Mouse (Mus musculus) neural tube, embryonic 10.5 days (tissue): ENCODE data around the gene Parm1.

Experiments
- DNase-seq: peaks from one replicate; pipeline ENCODE4 v3.0.0-alpha.2; 2017; ENCODE audit warnings: low spot score; ENCODE audit errors: extremely low spot score

Parm1 gene

DNA sequence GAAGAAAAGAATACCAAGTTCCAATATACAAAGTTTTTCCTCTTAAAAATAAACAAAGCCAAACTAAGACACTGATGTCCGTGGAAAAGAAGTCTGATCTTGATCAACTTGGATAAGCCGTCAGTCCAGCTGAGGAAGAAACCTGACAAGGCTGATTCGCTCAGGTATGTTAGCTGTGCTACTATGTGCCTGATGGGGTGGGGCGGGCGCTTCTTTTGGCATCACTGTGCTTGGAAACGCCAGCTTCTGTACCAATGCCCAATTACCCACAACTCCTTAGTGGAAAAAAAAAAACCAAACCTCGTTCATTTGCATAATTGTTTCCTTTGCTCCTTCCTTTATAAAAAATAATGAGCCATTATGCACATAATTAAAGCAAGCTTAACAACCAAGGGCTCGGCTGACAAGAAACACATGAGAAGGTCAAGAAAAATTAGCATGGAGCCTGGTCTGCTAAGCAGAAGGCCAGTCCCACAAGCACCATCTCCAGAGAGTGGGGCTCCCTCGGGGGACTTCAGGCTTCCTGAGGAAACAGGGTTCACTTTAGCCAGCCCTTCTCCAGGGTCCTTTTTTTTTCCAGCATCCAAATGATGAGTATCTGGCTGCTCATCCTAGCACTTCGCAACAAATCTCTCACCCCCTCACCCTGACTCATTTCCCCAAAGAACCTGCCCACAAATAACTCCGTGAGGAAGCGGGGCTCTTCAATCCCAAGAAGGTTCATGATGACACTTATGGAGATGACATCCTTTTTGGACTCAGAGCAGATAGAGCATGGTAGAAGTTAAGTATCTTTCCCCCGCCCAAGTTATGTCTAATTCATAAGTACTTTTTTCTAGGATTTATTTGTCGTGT lies 135.9 kb downstream of the Parm1 start:
- DNase-seq = no peak

DNA sequence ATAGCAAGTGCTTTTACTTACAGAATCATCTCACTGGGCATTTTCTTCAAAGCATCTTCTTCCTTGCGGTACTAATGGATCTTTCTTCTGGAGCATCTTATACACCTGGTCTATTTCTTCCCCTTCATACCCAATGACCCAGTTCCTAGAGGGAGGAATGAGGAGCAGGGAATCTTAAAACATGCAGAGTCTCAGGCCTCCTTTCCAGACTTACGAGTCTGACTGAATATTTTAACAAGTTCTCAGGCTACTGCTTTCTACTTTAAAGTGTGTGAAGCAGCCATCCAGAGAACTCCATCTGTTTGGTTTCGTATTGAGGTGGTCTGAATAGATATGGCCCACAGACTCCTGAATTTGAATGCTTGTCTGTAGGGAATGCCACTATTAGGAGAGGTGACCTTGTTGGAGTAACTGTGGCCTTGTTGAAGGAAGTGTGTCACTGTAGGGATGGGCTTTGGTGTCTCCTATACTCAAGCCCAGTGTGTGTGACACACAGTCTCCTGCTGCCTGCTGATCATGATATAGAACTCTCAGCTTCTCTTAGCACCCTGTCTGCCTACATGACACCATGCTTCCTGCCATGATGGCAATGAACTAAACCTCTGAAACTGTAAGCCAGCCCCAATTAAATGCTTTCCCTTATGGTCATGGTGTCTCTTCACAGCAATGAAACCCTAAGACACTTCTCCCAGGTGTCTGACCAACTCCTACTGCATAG lies 137.1 kb downstream of the Parm1 start:
- no peak for DNase-seq

DNA sequence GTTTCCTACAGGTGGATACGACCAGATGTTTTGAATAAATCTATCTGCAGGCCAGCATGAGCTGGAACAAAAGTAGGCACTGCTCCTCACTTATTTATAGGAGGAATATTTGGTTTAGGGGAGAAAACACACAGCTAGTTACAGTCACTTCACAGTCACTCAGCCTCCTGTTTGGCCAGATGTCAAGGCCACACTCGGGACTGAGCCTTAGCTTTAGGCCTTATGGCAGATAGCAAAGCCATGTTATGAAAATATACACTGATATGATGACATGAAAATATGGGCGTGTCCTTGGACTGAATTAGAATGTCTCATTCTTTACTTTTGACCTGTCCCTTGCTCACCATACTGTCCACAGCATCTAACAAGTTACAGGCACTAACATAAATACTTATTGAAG lies 137.8 kb downstream of the Parm1 start:
- DNase-seq = no peak

DNA sequence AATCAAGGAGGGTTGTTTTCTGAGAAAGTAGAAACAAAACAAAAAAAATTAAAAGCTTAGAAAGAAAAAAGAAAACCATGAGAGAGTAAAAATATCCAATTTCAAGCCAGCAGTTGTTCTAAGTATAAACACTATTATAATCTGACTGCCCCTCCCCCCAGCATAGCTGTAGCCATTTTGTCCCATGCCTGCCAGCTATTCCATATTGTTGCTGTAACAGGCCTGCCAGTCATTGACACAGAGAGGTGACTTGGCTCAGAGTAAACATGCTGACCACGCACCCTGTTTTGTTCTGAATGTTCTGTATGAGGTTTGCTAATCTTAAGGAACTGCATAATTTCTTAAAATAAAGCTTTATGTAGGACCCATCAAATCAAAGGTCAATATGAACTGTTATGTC lies 145.3 kb downstream of the Parm1 start:
- DNase-seq = no peak

DNA sequence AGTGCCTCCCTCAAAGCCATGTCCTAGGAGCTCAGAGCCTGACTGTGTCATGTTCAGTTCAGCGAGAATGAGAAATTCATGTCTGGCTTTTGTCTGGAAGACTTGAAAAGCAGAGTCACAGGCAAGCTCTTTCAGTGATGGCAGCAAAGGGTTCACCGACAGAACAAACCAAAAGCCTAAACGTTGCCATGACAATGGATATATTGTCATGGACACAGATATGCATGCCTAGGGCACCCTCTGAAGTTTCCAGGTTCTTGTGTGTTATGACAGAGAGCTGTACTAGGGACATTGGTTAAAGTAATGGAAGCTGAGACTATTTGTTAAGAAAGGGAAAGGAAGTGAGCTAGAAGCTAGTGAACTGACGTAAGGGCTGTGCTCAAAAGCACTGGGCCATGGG lies 149.7 kb downstream of the Parm1 start:
- DNase-seq = no peak

DNA sequence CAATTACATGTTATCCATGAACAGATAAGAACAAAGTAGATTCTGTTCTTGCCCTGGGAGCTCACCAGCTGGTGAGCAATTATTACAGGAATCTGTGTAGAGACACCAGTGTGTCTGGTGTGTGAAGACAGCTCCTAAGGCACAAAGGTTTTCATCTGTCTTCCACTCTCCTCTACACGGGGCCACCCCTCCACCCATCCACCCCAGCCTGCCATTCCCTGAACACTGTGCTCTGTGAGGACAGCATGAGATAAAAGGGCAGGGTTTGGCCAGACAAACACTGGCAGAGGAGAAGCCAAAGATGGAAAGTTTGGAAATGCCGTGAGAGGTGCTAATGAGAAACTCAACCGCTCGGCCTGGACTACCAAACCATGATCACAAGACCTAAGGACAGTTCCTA lies 151.8 kb downstream of the Parm1 start:
- DNase-seq = no peak
